Mouse (Mus musculus) brown adipose tissue, adult 24 weeks (tissue): ENCODE data around the gene Nrxn1. TPM values are rescaled to one million over a fixed set of nuclear protein-coding genes. Genes with fewer than 3 reads are reported as not detected.
"Not testable (repeated sequence)": the region's sequence is repeated elsewhere in the genome, so short reads cannot be mapped to it uniquely, and the experiment has no call there.

Source experiments
- H3K27ac ChIP-seq: fragments of 200-500 bp; replicated peaks from 2 replicates; pipeline ENCODE4 v1.5.1; 2012; ENCODE audit warnings: low read depth, mild to moderate bottlenecking, low read length
- H3K4me1 ChIP-seq: fragments of 200-500 bp; 2 replicates; pipeline ENCODE4 v1.6.1; 2012; ENCODE audit warnings: low read length, mixed read lengths; ENCODE audit not compliant: control insufficient read depth, insufficient read depth, insufficient read length
- H3K4me3 ChIP-seq: fragments of 200-500 bp; 2 replicates; pipeline ENCODE4 v1.5.1; 2012; ENCODE audit warnings: low read depth, mild to moderate bottlenecking, low read length, moderate library complexity; ENCODE audit not compliant: insufficient read depth
- polyA plus RNA-seq: library from polyadenylated mRNA; stranded (reverse); fragments of >200 nt; gene quantifications from 2 replicates; pipeline ENCODE4 v1.2.4, GENCODE M21; 2012; ENCODE audit not compliant: missing spikeins, insufficient read depth, insufficient read length

Nrxn1 gene
- polyA plus RNA-seq, 1 experiment = 0.67 TPM

- H3K4me3 ChIP-seq = no peak overlapping the region
- no peak overlapping the region for H3K27ac ChIP-seq
- H3K4me1 ChIP-seq = no peaks in the 10 kb centered on the region
Measured at GRCm38 (mm10) chr17:90546806-90547205, 546.1 kb downstream of the Nrxn1 start.

- Histone ChIP-seq H3K4me3 (no peak overlapping the region), H3K27ac (no peak overlapping the region), H3K4me1 (no peaks in the 10 kb centered on the region)
Measured at GRCm38 (mm10) chr17:90544639-90545259, 548.1 kb downstream of the Nrxn1 start.

DNA sequence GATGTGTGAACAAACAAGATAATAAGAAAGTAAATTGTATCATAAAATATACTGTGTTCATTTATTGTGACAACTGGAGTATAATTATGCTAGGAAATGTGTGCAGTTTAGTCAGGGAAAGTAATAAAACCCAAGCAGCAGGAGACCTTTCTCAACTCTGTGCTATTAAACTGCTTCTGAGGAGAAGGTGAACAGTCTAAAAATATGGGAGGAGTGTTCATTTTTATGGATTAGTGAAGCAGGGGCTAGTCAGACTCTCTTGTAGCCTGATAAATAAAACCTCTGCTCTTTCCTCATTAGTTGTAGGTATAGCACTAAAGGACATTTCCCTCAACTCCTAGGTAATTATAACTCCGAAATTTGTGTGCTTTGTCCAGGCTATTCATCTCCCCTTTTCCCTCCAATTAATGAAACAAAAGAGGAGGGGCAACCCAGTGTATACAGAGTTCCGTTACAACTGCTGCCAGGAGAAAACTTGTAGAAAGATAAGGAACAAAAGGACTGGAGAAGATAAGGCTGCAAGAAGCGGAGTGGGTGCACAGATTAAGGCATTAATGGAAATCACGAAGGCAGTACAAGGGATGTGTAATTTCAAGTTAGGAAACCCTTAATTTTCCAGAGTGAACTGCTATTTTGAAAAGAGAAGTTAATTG lies 548.8 kb downstream of the Nrxn1 start:
- H3K4me1 ChIP-seq = no peaks in the 10 kb centered on the region
- no peak overlapping the region for H3K4me3 ChIP-seq
- H3K27ac ChIP-seq = no peak overlapping the region

GRCm38 (mm10) chr17:90531443-90531842 lies 561.4 kb downstream of the Nrxn1 start:
- Histone ChIP-seq H3K27ac (no peak overlapping the region), H3K4me1 (no peaks in the 10 kb centered on the region), H3K4me3 (no peak overlapping the region)

- H3K27ac ChIP-seq = no peak overlapping the region
- H3K4me3 ChIP-seq = no peak overlapping the region
- no peaks in the 10 kb centered on the region for H3K4me1 ChIP-seq
Measured at GRCm38 (mm10) chr17:90506026-90506425, 586.8 kb downstream of the Nrxn1 start.

DNA sequence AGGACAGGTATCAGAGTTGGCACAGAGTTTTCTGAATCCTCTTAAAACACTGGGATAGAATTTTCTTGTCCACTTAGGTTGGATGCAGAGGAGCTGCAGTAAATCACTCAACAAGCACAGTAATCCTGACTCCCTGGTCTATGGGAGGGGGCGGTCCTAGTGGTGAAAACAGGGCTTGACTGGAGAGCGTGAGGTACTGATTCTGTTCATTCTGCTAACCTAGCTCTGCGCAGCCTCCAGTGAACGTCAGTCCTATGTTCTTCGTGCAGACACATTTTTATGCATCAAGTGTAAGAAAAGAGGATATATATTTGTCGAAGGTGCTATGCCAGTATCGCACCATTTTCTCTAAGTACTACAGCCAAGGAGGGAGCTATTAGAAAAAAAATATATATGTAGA lies 588.9 kb downstream of the Nrxn1 start:
- H3K27ac ChIP-seq, H3K4me1 ChIP-seq, H3K4me3 ChIP-seq: not testable (repeated sequence)

DNA sequence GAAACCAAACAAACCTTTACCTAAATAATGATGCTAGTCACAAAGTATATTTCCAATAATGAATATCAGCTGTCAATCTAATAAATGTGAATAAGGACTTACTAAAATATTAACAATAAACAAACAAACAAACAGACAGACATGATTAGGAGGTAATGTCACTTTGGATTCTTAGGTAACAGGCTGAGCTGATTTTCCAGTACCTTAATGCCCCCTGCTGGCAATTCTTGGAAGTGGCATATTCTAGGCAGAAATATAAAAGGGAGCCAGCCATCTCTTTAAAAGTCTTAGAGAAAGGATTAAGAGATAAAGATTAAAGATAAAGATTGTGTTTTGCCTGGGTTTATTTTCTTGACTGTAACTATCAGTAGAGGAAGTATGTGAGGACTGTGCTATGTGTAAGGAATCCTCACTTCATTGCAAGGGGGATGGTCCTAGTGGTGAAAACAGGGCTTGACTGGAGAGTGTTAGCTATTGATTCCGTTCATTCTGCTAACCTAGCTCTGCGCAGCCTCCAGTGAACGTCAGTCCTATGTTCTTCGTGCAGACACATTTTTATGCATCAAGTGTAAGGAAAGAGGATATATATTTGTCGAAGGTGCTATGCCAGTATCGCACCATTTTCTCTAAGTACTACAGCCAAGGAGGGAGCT lies 591.7 kb downstream of the Nrxn1 start:
- H3K27ac ChIP-seq = no peak overlapping the region
- no peaks in the 10 kb centered on the region for H3K4me1 ChIP-seq
- no peak overlapping the region for H3K4me3 ChIP-seq

DNA sequence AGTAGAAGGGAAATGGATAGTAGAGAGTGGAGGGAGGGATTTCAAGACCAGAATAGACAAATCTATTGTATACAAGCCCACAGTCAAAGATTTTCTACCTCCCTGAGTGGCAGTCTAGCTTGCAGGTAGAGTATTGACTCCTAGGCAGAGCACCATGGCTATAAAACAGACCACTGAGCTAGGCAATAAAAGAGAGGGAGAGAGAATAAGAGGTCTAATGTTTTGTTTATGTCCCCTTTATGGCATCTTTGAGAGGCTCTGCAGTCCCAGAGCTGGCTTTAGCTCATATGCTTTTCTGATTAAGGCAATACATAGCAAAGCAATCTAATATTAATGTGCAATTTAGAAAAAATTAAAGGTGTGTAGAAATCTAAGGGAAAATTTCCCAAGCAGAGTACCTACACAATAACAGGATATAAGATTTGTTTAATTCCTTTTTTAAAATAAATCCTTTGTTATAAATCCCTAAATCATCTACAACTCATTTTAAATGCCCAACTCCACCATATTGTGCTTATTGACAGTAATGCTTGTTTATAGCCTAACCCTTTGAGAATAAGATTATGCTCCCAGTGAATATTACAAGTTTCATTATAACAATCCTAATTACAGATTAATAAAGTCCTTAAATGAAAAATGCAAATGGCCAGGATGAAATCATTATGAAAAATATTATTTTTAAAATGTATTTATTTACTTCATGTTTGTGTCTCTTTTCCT lies 613.2 kb downstream of the Nrxn1 start:
- H3K27ac ChIP-seq = no peak overlapping the region
- no peak overlapping the region for H3K4me3 ChIP-seq
- H3K4me1 ChIP-seq = no peaks in the 10 kb centered on the region

DNA sequence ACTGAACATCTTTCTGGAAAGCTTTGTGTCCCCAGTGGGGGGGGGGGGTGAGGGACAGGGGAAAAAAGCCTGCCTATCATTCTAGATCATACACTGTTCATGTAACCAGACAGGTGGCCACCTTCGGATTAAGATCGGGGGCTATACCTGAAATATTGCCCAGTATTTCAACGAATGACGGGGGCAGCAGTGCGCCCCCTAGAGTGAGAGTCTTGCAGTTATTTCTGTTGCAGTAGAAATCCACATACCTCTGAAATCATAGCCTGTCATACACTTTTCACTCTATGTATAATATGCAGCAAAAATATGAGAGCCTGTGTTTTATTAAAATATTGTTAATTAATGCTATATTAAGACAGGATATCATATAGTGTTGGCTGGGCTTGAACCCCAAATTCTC lies 636.1 kb downstream of the Nrxn1 start:
- no peak overlapping the region for H3K27ac ChIP-seq
- H3K4me3 ChIP-seq = no peak overlapping the region
- H3K4me1 ChIP-seq = no peaks in the 10 kb centered on the region; the same call in 1 of the 2 replicates

DNA sequence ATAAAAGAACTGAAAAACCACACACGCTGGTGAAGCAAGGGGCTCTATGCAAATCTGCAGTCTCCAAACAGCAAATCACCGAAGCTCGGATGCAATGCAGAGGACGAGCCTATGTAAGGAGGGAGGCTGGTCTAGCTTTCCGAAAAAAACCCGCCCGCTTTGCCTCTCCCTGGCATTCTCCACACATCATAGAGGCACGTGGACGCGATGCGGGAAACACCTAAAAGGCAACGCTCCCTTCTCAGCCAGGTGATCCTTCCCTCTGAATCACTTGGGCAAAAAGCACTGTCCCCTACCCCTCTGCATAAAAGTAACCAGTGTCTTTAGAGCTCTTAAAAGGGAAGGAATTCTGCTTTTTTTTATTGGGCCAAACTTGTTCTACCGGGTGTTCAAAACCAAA lies 637.0 kb downstream of the Nrxn1 start:
- H3K4me3 ChIP-seq = no peak overlapping the region
- no peak overlapping the region for H3K27ac ChIP-seq
- H3K4me1 ChIP-seq = no peaks in the 10 kb centered on the region; the same call in 1 of the 2 replicates

GRCm38 (mm10) chr17:90455409-90455775 lies 637.5 kb downstream of the Nrxn1 start:
- Histone ChIP-seq H3K4me1 (no peaks in the 10 kb centered on the region; the same call in 1 of the 2 replicates), H3K27ac (no peak overlapping the region), H3K4me3 (no peak overlapping the region)

DNA sequence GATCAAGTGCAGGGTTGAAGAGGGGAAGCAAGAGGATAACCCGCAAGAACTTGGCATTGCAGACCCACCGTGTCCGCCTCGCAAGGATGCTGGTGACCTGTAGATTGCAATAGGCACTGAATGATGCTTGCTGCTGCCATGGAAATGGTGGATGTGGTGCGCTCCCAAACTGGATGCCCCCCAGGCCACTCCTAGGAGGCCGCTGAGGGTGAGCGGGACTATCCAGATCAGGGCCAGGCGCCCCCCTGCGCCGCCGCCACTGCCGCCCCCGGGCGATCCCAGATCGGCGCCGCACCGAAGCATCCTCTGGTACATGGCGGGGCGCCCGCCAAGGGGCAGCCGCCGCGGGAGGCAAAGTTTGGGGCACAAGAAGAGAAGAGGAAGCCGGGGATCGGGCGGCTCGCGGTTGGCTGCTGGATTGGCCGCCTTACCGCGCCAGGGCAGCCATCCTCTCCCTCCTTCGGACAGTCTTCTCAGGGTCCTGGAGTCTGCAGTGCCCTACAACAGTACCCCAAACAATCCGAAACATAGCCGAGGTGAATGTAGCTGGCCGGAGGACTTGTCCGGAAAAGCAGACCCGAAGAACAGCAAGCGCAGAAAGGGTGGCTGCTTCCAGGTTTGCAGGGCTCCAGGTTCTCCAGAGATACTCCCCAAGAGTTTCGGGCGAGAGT lies 638.0 kb downstream of the Nrxn1 start:
- H3K27ac ChIP-seq = no peak overlapping the region
- H3K4me1 ChIP-seq = no peaks in the 10 kb centered on the region; the same call in 1 of the 2 replicates
- no peak overlapping the region for H3K4me3 ChIP-seq

GRCm38 (mm10) chr17:90454356-90454737 lies 638.5 kb downstream of the Nrxn1 start:
- no peak overlapping the region for H3K27ac ChIP-seq
- no peak overlapping the region for H3K4me3 ChIP-seq
- H3K4me1 ChIP-seq = no peaks in the 10 kb centered on the region; the same call in 1 of the 2 replicates

- no peak overlapping the region for H3K27ac ChIP-seq
- H3K4me3 ChIP-seq = no peak overlapping the region
- H3K4me1 ChIP-seq = no peaks in the 10 kb centered on the region; the same call in 1 of the 2 replicates
Measured at GRCm38 (mm10) chr17:90453280-90453679, 639.6 kb downstream of the Nrxn1 start.

GRCm38 (mm10) chr17:90452770-90453169 lies 640.1 kb downstream of the Nrxn1 start:
- Histone ChIP-seq H3K4me1 (no peaks in the 10 kb centered on the region; the same call in 1 of the 2 replicates), H3K4me3 (no peak overlapping the region), H3K27ac (no peak overlapping the region)
